Mouse (Mus musculus): ENCODE data around the gene Taz. TPM values are rescaled to one million over a fixed set of nuclear protein-coding genes. Genes with fewer than 3 reads are reported as not detected.

Gene Taz
- polyA plus RNA-seq, 1 experiment: 63.1 TPM

DNA sequence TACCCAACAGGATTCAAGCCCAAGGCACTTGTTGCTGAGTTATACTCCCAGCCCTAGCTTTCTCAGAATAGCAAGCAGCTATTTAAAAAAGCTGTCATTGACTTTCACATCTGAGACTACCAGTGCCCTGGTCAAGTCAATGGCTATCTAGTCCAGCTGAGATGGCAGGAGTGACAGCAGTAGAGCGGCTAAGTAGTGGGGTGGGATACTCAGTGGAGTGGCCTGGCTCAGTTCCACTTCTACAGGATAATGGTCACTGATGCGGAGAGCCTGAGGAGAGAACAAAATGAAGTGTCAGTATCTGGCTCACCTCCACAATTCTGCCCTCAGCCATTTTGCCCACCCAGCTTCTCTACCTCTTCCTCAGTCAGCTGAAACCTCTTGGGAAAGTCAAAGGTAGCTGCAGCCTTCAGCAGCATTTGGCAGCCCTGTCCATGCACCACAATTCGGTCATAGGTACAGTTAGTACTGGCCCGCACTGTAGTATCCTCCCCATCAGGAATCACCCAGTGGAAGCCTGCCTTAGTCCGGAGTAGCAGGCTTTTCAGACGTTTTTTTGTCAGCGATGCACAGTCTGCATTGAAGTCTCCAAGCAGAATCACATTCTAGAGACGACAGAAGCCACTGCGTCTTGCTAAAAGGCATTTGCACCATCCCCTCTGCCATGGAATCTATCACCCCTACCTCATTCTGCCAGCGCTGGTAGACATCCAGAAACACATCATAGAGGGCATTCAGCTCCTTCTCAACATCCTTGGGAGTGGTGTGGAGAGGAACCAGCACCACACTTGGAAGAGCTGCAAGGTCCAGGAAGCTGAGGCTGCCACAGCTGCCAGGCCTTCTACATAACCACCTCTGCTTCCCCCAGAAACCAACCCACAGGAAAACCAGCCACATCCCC, 8.0 kb upstream of the Taz start:
- DNase-seq (ENCODE audit: low read depth, low spot score): no peak
- 40% methylated on average over 10 of the region's 10 CpGs for WGBS

GRCm38 (mm10) chrX:74277916-74278315, 3.8 kb upstream of the Taz start:
- DNase-seq (ENCODE audit: low read depth, low spot score): no peak
- 72% methylated on average over 8 of the region's 8 CpGs for WGBS

DNA sequence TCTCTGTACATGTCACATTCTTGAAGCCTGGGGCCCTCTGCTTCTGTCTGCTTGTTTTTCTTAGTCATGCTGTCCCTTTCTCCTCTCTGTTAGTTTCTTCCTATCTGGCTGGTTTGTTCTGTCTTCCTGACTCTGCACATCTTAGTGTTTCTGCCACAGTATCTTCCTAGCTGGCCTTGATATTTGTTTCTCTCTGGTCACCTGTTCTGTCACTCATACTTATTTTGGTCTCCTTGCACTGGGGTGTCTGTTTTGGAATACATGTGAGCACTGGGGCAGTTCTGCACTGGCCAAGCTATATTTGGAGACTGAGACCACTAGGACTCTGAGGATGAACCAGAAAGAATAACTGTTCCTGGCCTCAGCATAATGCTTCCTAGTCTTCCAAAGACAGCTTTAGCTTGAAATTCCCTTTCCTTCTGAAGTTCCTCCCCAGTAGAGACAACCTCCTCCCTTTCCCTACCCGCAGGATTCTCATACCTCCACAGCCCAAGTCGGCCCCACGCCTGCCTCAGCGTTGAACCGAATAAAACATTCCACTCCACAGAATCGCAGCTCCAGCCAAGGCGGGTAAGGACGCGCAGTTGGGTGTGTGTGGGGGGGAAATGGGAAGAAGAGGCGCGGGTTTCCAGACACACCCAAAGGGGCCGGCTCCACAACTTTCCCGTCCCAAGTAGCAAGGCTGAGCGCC, 526 bp upstream of the Taz start:
- 13% methylated on average over 14 of the region's 14 CpGs for WGBS
- no peak for DNase-seq (ENCODE audit: low read depth, low spot score)

- no peak for DNase-seq (ENCODE audit: low read depth, low spot score)
- 15% methylated on average over 39 of the region's 39 CpGs for WGBS
These were observed 831 bp downstream of the Taz start for GRCm38 (mm10) chrX:74282395-74283091.

DNA sequence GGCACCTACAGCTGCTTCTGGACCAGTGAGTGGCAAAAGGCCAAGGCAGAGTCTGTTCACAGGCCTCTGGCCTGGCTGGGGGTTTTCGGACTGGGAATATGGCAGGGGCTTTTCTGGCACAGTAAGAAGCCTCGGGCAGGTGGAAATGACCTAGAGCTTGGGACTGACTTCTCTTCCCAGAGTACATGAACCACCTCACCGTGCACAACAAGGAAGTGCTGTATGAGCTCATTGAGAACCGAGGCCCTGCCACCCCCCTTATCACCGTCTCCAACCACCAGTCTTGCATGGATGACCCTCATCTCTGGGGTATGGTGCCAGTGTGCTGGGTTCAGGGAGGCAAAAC, 1.4 kb downstream of the Taz start:
- DNase-seq (ENCODE audit: low read depth, low spot score): no peak
- 28% methylated on average over 5 of the region's 5 CpGs for WGBS

GRCm38 (mm10) chrX:74293431-74293830, 11.7 kb downstream of the Taz start:
- 69% methylated on average over 4 of the region's 4 CpGs for WGBS
- no peak for DNase-seq (ENCODE audit: low read depth, low spot score)

GRCm38 (mm10) chrX:74296538-74297448, 15.1 kb downstream of the Taz start, which contains the start of gene Atp6ap1:
Atp6ap1 (plus strand) TSS chrX:74297097.
- WGBS: 16% methylated on average over 37 of the region's 37 CpGs
- peak; percentile 75 for DNase-seq (ENCODE audit: low read depth, low spot score)

DNA sequence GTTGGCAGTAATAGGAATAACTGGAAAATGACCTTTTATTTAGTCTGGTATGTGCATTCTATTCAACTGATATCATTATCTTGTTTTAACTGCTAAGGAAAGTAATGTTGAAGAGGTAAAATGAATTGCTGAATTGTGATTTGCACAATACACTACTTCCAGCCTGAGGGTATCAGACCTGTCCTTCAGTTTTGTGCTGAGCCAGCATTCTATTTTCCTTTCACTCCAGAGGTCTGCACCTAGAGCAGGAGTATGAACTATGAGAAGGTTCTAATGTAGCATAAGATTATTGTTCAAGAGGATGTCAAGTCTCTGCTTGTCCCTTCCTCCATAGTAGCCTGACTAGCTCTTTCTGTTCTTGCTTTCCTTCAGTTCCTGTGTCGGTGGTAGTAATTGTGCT, 16.6 kb downstream of the Taz start:
- no peak for DNase-seq (ENCODE audit: low read depth, low spot score)
- WGBS: 77% methylated on average over 1 of the region's 1 CpGs

- WGBS: 70% methylated on average over 3 of the region's 3 CpGs
These were observed 18.0 kb downstream of the Taz start for GRCm38 (mm10) chrX:74299721-74300120.

DNA sequence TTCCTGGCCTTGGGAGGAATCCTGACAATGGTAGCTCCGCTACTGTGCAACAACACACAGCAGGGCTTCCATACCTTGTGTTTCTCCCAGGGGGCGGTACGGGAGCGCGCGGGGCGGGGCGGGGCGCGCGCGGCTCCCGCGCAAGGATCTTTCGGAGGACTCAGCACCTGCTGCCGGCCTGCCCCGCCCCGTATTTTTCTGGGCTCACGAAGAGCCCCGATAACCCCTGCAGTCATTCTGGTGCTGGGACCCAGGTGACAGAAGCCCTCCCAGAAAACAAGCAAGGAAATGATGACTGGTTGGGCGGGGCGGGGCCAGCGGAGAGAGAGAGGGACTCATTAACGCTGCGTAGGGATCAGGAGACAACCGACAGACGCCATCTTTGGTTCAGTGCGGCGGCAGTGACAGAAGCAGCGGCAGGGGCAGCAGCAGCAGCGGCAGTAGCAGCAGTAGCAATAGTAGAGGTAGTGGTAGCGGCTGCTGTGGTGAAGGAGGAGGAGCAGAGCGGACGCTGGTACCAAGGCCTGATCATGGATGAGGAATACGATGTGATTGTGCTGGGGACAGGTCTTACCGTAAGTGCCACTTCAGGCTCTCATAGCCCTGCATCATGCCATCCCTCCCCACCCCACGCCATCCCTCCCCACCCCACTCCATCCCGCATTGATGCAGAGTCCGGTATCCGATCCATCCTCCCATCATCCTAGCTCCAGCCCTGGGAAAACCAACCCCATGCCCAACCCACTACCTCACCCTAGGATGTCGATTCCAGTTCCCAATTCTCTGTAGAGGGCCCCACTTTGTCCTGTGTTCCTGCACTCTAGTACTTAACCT, 23.4 kb downstream of the Taz start, which contains the start of gene Gdi1:
Gene Gdi1, plus strand, starts transcription at position 132 of the 834 bp plus-strand sequence.
- WGBS: 15% methylated on average over 41 of the region's 41 CpGs
- DNase-seq (ENCODE audit: low read depth, low spot score): no peak

More at GRCm38 (mm10) chrX:74299721-74300120, 18.0 kb downstream of the Taz start:
- DNase-seq (ENCODE audit: low read depth, low spot score): no peak

DNA sequence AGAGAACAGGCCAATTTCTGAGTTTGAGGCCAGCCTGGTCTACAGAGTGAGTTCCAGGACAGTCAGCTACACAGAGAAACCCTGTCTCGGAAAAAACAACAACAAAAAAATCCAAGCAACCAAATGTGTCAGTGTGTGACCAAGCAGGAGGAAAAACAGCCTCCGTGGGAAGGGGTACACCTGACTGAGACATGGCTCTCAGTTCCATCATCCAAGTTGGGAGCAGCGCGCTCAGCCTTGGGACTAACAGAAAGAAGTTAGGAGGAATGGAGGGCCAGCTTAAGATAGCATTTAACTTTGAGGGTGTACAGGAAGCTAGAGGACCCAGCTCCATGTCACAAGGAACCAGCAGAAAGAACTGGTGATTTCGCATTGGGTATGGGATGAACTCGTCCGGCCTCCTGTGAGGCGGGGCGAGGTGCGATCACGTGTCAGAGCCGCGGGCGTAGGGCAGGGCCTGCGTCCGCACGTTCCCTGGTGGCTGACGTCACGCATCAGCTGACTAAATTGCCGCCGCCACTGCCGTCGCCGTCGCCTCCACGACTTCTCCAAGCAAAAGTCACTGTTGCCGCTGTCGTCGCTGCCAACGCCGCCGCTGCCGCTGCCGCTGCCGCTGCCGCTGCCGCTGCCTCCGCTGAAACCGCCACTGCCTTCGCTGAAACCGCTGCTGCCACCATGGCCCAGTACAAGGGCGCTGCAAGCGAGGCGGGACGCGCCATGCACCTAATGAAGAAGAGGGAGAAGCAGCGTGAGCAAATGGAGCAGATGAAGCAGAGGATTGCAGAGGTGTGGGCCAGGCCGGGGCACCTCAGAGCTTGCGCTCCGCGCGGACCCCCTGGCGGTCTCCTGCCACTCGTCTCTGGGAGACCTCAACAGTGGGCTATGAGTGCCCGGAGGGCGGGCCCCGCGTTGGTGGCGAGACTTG, 31.1 kb downstream of the Taz start, which contains the start of gene Fam50a:
Gene Fam50a, plus strand, starts transcription at position 494 of the 925 bp plus-strand sequence.
- WGBS: 16% methylated on average over 59 of the region's 59 CpGs
- no peak for DNase-seq (ENCODE audit: low read depth, low spot score)

DNA sequence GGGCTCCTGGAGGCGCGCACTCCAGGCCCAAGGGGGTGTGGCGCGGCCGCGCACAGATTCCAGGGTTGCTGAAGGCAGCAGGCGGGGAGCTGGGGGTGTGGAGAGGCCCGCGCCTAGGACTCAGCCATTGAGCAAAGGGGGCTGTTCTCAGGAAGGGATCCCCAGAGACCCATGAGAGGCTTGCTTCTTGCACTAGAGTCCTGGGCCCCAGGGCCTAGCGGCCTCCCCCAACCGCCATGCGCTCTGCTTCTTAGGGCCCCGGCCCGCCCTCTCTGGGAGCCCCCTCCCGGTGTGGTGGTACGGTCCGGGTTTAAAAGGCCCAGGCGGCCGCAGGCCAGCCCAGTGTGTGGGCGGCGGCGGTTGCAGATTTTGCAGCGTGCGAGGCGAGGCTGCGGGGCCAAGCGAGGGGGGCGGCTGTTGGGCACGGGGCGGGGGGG, 47.0 kb downstream of the Taz start, which contains the start of gene Plxna3:
Gene Plxna3, plus strand, starts transcription at position 342 of the 437 bp plus-strand sequence.
- peak; percentile 33 for DNase-seq (ENCODE audit: low read depth, low spot score)
- WGBS: 14% methylated on average over 28 of the region's 30 CpGs

- 35% methylated on average over 10 of the region's 10 CpGs for WGBS
- no peak for DNase-seq (ENCODE audit: low read depth, low spot score)
These were observed 47.5 kb downstream of the Taz start for GRCm38 (mm10) chrX:74329215-74329671.

GRCm38 (mm10) chrX:74330166-74330930, 48.6 kb downstream of the Taz start:
- WGBS: 40% methylated on average over 2 of the region's 2 CpGs
- no peak for DNase-seq (ENCODE audit: low read depth, low spot score)

Data from large intestine, adult 2 months (tissue).